Mouse (Mus musculus): ENCODE results near the gene Hrasls5.
A peak's percentile ranks its signal among the peaks of the same experiment; 100 is the strongest.

Gene Hrasls5

DNA sequence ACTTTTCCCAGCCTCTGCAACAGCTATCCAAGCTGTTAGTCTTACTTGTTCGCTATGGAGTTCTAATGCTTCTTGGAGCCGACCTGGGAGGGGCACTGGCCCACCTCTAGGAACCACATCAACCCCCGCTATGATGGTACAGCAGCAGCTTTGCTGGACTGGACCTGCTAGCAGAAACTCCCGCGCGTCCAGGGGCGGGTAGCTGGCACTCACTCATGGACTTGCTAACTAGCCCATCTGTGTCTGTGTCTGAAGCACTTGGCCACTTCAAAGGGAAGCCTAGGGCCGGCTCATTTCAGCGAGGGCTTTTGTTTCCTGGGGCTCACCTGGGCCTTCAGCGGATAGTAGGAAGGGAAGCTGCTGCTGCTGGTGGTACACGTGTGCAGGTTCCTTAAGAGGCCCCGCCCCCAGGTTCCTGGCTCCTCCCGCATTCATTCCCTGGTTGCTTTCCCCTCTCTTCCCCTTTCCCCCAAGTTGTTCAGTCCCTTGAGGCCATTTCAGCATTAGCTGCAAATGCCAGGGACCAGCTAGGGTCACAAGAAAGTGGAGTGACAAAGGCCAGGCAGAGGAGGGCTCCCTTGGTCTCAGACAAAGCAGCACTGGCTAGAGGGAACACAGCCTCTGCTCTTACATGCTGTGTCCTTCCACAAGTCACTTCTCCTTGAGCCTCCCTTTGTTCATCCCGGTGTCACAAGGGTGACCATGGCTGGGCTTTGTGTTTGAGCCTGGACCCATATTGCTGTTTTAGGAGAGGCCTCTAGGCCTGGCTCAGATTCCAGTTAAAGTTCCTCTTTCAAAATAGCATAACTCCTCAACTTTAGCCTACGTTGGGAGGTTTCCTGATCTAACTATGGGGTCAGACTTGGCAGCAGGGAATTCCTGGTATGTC is 5.3 kb upstream of the Hrasls5 start, which contains the start of gene Lgals12:
Gene Lgals12 (minus strand): TSS at position 393 of the 889 bp plus-strand sequence.
- peak; percentile 93 for DNase-seq (ENCODE audit: low spot score)

DNA sequence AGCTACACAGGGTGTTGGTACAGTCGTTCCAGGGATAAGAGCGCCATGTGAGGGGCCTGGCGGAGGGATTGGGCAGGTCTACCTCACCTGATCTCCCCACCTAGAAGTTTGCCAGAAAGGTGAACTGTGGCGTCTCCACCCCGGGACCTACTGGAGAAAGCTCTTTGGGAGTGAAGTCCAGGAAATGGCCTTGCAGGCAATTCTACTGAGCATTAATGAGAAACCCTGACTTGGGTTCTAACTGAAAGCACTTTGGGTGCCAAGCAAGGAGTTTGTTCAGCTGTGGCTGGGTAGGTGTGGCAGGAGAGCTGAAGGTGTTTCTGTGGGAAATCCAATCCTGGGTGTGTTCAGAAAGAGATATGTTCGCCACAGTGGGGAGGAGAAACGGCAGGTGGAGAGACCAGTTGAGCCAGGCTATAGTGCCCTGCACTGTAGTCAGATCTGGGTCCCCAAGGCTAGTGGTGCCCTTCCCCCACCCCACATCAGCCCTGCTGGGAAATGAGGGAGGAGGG is 4.6 kb upstream of the Hrasls5 start:
- DNase-seq (ENCODE audit: low spot score), result no peak

DNA sequence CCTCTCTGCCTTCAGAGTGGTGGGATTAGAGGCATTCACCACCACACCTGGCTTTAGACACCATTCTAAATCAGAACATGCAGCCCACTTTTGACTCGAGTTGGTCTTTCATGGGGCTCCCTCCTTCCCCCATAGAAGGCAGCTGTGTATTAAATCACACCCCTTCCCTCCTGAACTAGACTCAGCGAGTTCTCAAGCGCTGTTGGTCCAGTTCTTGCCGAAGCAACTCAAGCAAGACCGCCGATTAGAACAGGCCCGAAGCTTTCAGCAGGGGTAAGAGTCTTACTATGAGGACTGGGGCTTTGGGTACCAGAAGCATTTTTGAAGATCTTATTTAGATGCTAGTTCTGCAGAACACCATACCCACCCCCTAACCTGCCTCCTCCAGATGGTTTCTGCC is 810 bp downstream of the Hrasls5 start:
- no peak for DNase-seq (ENCODE audit: low spot score)

DNA sequence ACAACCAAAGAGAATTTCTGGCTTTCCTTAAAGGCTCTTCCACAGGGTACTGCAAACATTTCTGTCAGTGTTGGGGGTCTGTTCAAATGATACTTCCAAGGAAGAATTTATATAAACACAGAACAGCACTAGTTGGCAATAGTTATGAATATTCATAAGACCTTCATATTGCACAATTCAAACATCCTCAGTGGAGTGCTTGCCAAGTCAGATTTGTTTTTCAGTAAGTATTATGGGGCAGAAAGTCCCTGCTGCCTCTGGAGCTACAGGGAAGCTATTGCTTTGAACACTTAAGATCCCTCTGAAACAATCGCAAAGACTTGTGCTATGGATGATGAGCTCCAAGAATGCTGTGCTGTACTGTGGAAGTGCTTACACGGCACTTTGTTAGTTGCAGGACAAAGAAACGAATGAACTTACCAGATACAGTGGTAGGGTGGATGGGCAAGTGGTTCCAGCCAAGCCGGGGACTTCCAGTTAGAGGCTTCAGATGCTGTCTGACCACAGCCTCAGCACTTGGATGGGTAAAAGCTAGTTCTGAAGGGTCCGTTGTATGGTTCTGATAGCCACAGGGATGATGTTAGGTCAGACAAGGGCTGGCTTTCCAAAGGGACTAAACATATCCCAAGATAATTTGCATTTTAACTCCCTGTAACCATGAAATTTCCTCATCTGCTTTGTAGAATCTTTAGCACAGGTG is 4.0 kb downstream of the Hrasls5 start:
- peak; percentile 87 for DNase-seq (ENCODE audit: low spot score)

DNA sequence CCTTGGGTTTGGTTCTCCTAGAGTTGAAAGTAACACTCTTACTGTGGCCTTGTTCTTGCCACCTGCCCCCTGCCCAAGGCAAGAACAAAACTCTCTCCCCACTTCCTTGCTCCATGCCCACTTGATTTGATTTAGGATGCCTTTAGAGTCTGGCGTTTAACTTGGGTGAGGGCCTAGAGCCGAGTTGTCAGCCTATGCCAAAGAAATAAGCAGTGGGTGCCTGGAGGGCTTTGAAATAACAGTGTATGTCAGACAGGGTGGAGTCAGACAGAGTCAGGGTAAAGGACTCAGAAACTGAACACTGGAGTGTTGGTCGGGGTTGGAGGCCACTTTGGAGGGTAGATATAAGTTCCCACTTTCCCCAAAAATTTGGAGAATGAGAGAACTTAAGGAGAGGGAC is 4.7 kb downstream of the Hrasls5 start:
- DNase-seq (ENCODE audit: low spot score), result no peak

DNA sequence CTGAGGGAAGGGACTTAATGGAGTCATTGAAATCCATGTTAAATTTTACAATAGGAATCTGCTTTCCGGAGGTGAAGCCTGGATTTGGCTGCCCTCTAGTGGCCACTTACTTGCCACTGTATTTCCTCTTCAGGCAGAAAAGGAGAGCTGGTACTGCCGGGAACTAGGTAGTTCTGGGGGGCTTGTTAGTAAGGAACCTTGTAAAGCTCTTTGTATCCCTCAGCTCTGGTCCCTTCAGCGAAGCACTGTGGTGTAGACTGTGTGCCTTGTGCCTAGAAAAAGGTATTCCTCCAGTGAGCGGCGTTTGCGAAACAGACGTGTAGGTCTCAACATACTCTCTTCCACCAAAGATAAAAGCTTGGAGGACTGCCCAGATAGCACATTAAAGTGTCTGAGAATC is 5.4 kb downstream of the Hrasls5 start:
- DNase-seq (ENCODE audit: low spot score), result peak; percentile 86

DNA sequence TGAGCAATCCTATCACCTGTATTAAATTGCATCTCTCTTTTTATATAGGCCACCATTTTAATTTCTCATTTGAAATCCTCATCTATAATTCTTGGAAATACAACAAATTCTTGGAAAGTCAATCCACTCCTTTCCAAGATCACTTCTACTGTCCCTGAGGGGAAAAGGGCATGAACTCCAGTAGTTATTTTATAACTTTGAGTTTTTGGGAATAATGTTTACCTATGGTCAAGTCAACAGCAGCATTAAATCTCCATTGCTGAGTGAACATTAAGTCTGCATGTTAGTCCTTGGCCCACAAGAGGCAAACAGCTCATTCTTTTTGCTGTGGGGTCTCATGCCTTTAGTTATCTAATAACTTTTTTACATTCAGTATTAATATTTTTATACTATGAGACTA is 20.7 kb downstream of the Hrasls5 start:
- no peak for DNase-seq (ENCODE audit: low spot score)

DNA sequence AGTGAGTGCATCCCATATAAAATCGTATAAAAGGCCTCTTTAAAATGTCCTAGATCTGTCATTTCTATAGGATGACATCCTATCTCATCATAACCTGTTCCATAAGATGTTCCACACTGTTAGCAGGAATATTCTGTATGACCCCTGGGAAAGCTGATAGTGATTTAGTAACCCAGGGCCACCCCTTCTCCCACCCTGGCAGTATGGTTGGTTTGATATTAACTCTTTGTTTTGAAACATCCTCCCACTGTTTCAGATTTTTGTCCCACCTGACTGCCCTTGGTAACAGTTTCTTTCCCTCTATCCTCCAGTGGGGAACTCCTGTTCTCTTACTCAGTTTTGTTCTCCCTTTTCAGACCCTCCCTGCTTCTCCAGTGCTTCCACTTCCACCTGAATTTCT is 21.4 kb downstream of the Hrasls5 start:
- DNase-seq (ENCODE audit: low spot score), result no peak

DNA sequence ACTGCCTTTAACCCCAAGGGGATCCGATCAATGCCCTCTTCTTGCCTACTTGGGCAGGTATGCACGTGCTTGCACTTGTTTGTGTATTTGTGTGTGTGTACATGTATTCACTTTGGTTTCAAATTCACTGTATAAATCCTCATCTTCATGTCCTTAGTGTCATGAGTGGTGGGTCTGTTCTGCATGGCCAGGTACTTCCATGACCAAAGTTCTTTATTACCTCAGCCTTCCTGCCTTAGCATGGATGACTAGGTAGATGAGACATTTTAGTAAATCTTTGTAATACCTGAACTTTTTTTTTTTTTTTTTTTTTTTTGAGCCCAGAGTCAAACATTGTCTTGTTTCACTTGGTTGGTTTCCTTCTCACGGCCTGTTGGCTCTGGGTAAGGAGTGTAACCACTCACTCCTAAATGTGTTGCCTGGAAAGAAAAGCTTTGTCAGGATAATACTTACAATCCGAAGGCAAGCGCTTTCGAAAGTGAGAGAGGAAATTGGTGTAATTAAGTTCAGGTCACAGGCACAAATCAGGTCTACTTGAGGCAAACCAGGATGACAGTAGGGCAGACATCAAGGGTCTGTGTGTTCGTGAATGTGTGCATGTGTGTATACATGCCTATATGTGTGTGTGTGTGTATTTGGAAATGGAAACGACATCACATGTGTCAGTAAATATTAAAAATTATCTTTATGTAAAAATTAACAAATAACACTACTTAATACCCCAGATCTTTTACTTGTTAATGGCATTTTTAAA is 36.7 kb downstream of the Hrasls5 start:
- DNase-seq (ENCODE audit: low spot score), result no peak

DNA sequence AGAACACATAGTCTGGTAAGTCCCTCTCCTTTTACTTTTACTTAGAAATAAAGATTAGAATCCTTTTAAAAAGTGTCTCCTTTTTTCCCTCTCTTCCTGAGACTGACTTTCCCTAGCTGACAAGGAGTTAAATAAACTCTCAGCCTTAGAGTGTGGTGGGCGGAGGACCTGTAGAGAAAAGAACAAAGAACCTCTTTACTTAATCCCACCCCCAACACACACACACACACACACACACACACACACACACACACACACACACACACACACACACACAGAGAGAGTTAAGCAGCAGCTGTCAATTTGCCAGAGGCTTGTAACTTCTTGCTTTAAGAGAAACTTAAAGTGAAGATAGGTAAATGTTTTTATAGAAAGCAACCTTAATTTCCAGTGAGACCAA is 59.7 kb downstream of the Hrasls5 start:
- DNase-seq (ENCODE audit: low spot score), result no peak

DNA sequence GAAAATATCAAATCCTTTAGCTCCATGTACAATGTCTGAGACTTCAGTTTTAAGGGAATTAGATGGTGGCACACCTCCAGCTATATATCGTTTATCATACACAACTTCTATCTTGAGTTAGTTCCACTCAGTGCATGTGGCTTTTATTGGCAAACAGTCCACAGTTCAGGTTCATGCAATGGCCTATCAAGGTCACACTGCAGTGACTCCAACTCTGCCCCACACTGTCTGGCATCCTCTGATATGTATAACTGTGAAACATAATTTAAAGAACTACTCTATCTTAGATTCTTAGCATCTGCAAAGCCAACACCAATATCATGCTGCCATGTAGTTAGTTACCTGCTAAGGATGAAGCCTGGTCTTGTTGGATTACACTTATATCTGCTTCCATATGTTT is 75.6 kb downstream of the Hrasls5 start:
- no peak for DNase-seq (ENCODE audit: low spot score)

All from adipocyte (in vitro differentiated cells).